Mouse (Mus musculus): ENCODE measurements around the gene Vps26b. TPM values are rescaled to one million over a fixed set of nuclear protein-coding genes. Genes with fewer than 3 reads are reported as not detected.

Vps26b gene
- polyA plus RNA-seq, 1 experiment from 2014 or later = 27.6 TPM

GRCm38 (mm10) chr9:27026708-27027107, 3.2 kb downstream of the Vps26b start:
- WGBS = 71% methylated on average over 1 of the region's 1 CpGs
- Histone ChIP-seq H3K4me1 (replicated peaks; ENCODE audit: control insufficient read depth, insufficient read depth, low read length) (peaks cover 23% of the 10 kb centered on the region), H3K9ac (ENCODE audit: low read length) (no peak overlapping the region), H3K4me3 (ENCODE audit: low read length) (no peak overlapping the region), H3K36me3 (ENCODE audit: control insufficient read depth, insufficient read depth, low read length) (no peaks in the 10 kb centered on the region; the same call in 1 of the 2 replicates), H3K4me2 (ENCODE audit: low read depth, low read length) (no peak overlapping the region), H3K27ac (ENCODE audit: low read length) (no peak overlapping the region), H3K27me3 (ENCODE audit: control insufficient read depth, insufficient read depth, low read depth, low read length) (no peaks in the 10 kb centered on the region), H3K9me3 (ENCODE audit: control insufficient read depth, low read length) (no peaks in the 10 kb centered on the region)
- ATAC-seq (ENCODE audit: low read depth) = no peak

- Histone ChIP-seq H3K4me3 (ENCODE audit: low read length) (no peak overlapping the region), H3K9ac (ENCODE audit: low read length) (no peak overlapping the region), H3K4me1 (replicated peaks; ENCODE audit: control insufficient read depth, insufficient read depth, low read length) (peaks cover 15% of the 10 kb centered on the region), H3K4me2 (ENCODE audit: low read depth, low read length) (no peak overlapping the region), H3K36me3 (ENCODE audit: control insufficient read depth, insufficient read depth, low read length) (peaks cover 9% of the 10 kb centered on the region), H3K27me3 (ENCODE audit: control insufficient read depth, insufficient read depth, low read depth, low read length) (no peaks in the 10 kb centered on the region), H3K9me3 (ENCODE audit: control insufficient read depth, low read length) (no peaks in the 10 kb centered on the region), H3K27ac (ENCODE audit: low read length) (no peak overlapping the region)
- ATAC-seq (ENCODE audit: low read depth) = no peak
- WGBS = 83% methylated on average over 4 of the region's 4 CpGs
Observed at GRCm38 (mm10) chr9:27023681-27024080, 6.2 kb downstream of the Vps26b start.

DNA sequence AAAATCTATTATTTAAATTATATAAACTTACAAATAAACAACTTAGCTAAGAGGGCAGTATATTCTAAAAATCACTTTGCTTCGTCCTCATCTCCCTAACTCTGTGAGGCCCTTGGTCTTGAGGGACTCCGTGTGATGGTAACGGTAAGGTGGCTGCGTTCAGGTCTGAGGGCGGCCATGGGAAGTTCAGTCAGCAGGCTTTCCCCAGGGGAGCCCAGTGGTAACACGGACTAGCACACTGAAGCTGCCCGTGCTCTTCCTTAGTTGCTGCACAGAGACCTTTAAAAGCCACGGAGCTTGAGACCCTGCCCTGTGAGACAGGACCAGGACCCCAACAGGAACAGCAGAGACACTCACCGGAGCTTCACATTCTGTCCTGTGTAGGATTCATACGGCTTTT, 10.9 kb downstream of the Vps26b start:
- Histone ChIP-seq H3K4me3 (ENCODE audit: low read length) (no peak overlapping the region), H3K27me3 (ENCODE audit: control insufficient read depth, insufficient read depth, low read depth, low read length) (no peaks in the 10 kb centered on the region), H3K4me1 (replicated peaks; ENCODE audit: control insufficient read depth, insufficient read depth, low read length) (no peaks in the 10 kb centered on the region), H3K4me2 (ENCODE audit: low read depth, low read length) (no peak overlapping the region), H3K9me3 (ENCODE audit: control insufficient read depth, low read length) (no peaks in the 10 kb centered on the region), H3K36me3 (ENCODE audit: control insufficient read depth, insufficient read depth, low read length) (peaks cover 39% of the 10 kb centered on the region), H3K27ac (ENCODE audit: low read length) (no peak overlapping the region), H3K9ac (ENCODE audit: low read length) (no peak overlapping the region)
- no peak for ATAC-seq (ENCODE audit: low read depth)
- 93% methylated on average over 10 of the region's 10 CpGs for WGBS

DNA sequence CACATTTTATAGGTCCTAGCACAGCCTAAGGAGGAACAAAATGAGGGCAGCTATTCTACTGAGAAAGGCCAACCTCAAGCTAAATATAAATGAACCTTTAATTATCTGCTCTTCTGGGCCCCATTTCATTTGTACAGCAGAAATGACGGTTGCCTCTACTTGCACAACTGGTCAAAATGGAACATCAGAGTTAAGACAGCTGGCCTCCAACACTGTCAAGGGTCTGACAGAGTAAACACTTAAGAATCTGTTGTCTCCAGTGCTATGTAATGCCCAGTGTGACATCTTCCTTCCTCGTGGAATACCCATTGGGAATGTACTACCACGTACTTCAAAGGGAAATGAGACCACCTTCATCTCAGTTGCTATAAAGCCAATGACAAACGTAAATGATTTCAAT, 18.3 kb downstream of the Vps26b start:
- WGBS = 73% methylated on average over 4 of the region's 4 CpGs
- no peak overlapping the region for H3K27ac ChIP-seq (ENCODE audit: low read length)
- no peaks in the 10 kb centered on the region for H3K27me3 ChIP-seq (ENCODE audit: control insufficient read depth, insufficient read depth, low read depth, low read length)
- no peak overlapping the region for H3K9ac ChIP-seq (ENCODE audit: low read length)
- no peak overlapping the region for H3K4me3 ChIP-seq (ENCODE audit: low read length)
- ATAC-seq (ENCODE audit: low read depth) = no peak
- no peaks in the 10 kb centered on the region for H3K9me3 ChIP-seq (ENCODE audit: control insufficient read depth, low read length)
- H3K4me1 ChIP-seq (replicated peaks; ENCODE audit: control insufficient read depth, insufficient read depth, low read length) = no peaks in the 10 kb centered on the region
- no peak overlapping the region for H3K4me2 ChIP-seq (ENCODE audit: low read depth, low read length)
- H3K36me3 ChIP-seq (ENCODE audit: control insufficient read depth, insufficient read depth, low read length) = peaks cover 41% of the 10 kb centered on the region

DNA sequence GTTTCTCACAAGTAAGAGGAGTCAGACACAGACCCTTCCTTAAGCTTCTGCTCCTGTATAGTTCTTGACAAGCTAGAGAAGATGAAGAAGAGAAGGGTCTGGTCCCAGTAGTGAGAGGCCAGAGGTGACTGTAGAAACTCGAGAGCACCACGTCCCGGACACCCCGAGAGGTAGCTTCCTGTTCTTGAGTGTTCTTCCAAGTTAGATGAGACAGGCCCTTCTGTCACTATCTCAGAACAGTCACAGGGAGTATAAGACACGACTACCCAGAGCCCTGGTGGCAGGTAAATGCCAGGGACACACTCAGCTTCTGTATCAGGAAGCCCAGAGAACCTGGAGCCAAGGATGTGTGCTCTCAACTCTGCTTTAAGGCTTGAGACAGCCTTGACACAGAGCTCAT, 20.6 kb downstream of the Vps26b start:
- ATAC-seq (ENCODE audit: low read depth) = no peak
- 77% methylated on average over 5 of the region's 5 CpGs for WGBS
- Histone ChIP-seq H3K9ac (ENCODE audit: low read length) (no peak overlapping the region), H3K9me3 (ENCODE audit: control insufficient read depth, low read length) (no peaks in the 10 kb centered on the region), H3K4me1 (replicated peaks; ENCODE audit: control insufficient read depth, insufficient read depth, low read length) (no peaks in the 10 kb centered on the region), H3K36me3 (ENCODE audit: control insufficient read depth, insufficient read depth, low read length) (peaks cover 32% of the 10 kb centered on the region), H3K4me2 (ENCODE audit: low read depth, low read length) (no peak overlapping the region), H3K4me3 (ENCODE audit: low read length) (no peak overlapping the region), H3K27ac (ENCODE audit: low read length) (no peak overlapping the region), H3K27me3 (ENCODE audit: control insufficient read depth, insufficient read depth, low read depth, low read length) (no peaks in the 10 kb centered on the region)

- Histone ChIP-seq H3K4me2 (ENCODE audit: low read depth, low read length) (no peak overlapping the region), H3K4me1 (replicated peaks; ENCODE audit: control insufficient read depth, insufficient read depth, low read length) (no peaks in the 10 kb centered on the region)
- ATAC-seq (ENCODE audit: low read depth) = no peak
Observed at GRCm38 (mm10) chr9:27006866-27007265, 23.0 kb downstream of the Vps26b start.

GRCm38 (mm10) chr9:27005933-27006332, 23.9 kb downstream of the Vps26b start:
- H3K4me3 ChIP-seq (ENCODE audit: low read length) = no peak overlapping the region
- no peak for ATAC-seq (ENCODE audit: low read depth)

More at GRCm38 (mm10) chr9:27006866-27007265, 23.0 kb downstream of the Vps26b start:
- Histone ChIP-seq H3K36me3 (ENCODE audit: control insufficient read depth, insufficient read depth, low read length) (peaks cover 31% of the 10 kb centered on the region), H3K4me3 (ENCODE audit: low read length) (no peak overlapping the region), H3K9me3 (ENCODE audit: control insufficient read depth, low read length) (no peaks in the 10 kb centered on the region), H3K27me3 (ENCODE audit: control insufficient read depth, insufficient read depth, low read depth, low read length) (no peaks in the 10 kb centered on the region), H3K27ac (ENCODE audit: low read length) (no peak overlapping the region), H3K9ac (ENCODE audit: low read length) (no peak overlapping the region)
- 88% methylated on average over 5 of the region's 5 CpGs for WGBS

GRCm38 (mm10) chr9:27005231-27005630, 24.6 kb downstream of the Vps26b start:
- Histone ChIP-seq H3K9ac (ENCODE audit: low read length) (no peak overlapping the region), H3K27me3 (ENCODE audit: control insufficient read depth, insufficient read depth, low read depth, low read length) (no peaks in the 10 kb centered on the region), H3K36me3 (ENCODE audit: control insufficient read depth, insufficient read depth, low read length) (peaks cover 28% of the 10 kb centered on the region), H3K27ac (ENCODE audit: low read length) (no peak overlapping the region), H3K9me3 (ENCODE audit: control insufficient read depth, low read length) (no peaks in the 10 kb centered on the region), H3K4me3 (ENCODE audit: low read length) (no peak overlapping the region), H3K4me1 (replicated peaks; ENCODE audit: control insufficient read depth, insufficient read depth, low read length) (peaks cover 10% of the 10 kb centered on the region; the same call in 1 of the 2 replicates), H3K4me2 (ENCODE audit: low read depth, low read length) (no peak overlapping the region)
- WGBS = 94% methylated on average over 3 of the region's 3 CpGs
- ATAC-seq (ENCODE audit: low read depth) = no peak

More at GRCm38 (mm10) chr9:27005933-27006332, 23.9 kb downstream of the Vps26b start:
- Histone ChIP-seq H3K27me3 (ENCODE audit: control insufficient read depth, insufficient read depth, low read depth, low read length) (no peaks in the 10 kb centered on the region), H3K4me2 (ENCODE audit: low read depth, low read length) (no peak overlapping the region), H3K36me3 (ENCODE audit: control insufficient read depth, insufficient read depth, low read length) (peaks cover 31% of the 10 kb centered on the region), H3K4me1 (replicated peaks; ENCODE audit: control insufficient read depth, insufficient read depth, low read length) (peaks cover 3% of the 10 kb centered on the region; the same call in 1 of the 2 replicates), H3K9me3 (ENCODE audit: control insufficient read depth, low read length) (no peaks in the 10 kb centered on the region), H3K9ac (ENCODE audit: low read length) (no peak overlapping the region), H3K27ac (ENCODE audit: low read length) (no peak overlapping the region)
- 90% methylated on average over 1 of the region's 1 CpGs for WGBS

- peaks cover 16% of the 10 kb centered on the region; the same call in 1 of the 2 replicates for H3K4me1 ChIP-seq (replicated peaks; ENCODE audit: control insufficient read depth, insufficient read depth, low read length)
- H3K27ac ChIP-seq (ENCODE audit: low read length) = peak within 1 kb of the TSS; percentile 76
- H3K9me3 ChIP-seq (ENCODE audit: control insufficient read depth, low read length) = no peaks in the 10 kb centered on the region
- WGBS = under 1% methylated on average over 35 of the region's 35 CpGs
- peak; percentile 99 for ATAC-seq (ENCODE audit: low read depth)
- peaks cover 8% of the 10 kb centered on the region; the same call in 1 of the 2 replicates for H3K36me3 ChIP-seq (ENCODE audit: control insufficient read depth, insufficient read depth, low read length)
- H3K27me3 ChIP-seq (ENCODE audit: control insufficient read depth, insufficient read depth, low read depth, low read length) = no peaks in the 10 kb centered on the region
- H3K9ac ChIP-seq (ENCODE audit: low read length) = peak within 1 kb of the TSS; percentile 93
- H3K4me3 ChIP-seq (ENCODE audit: low read length) = peak within 1 kb of the TSS; percentile 68
- peak within 1 kb of the TSS; percentile 81 for H3K4me2 ChIP-seq (ENCODE audit: low read depth, low read length)
Observed at GRCm38 (mm10) chr9:26999461-27000395, 30.1 kb downstream of the Vps26b start, which contains the start of the genes Acad8 and Thyn1. Gene Acad8, minus strand, starts transcription at chr9:26999566. Gene Thyn1, plus strand, starts transcription at chr9:26999710.
